Mouse (Mus musculus) right cerebral cortex, postnatal 25 days (tissue): ENCODE data around the gene Yy1.

Experiments used
- DNase-seq: peaks from one replicate; pipeline ENCODE4 v3.0.0; 2022

Gene Yy1

GRCm38 (mm10) chr12:108780108-108780877 lies 12.5 kb upstream of the Yy1 start:
- no peak for DNase-seq

GRCm38 (mm10) chr12:108785161-108785560 lies 7.6 kb upstream of the Yy1 start:
- DNase-seq = no peak

- DNase-seq = no peak
Measured at GRCm38 (mm10) chr12:108787329-108787728, 5.4 kb upstream of the Yy1 start.

GRCm38 (mm10) chr12:108792152-108792545 lies 624 bp upstream of the Yy1 start:
- DNase-seq = peak; percentile 76

- DNase-seq = peak; percentile 25
Measured at GRCm38 (mm10) chr12:108793453-108793941, 724 bp downstream of the Yy1 start.

GRCm38 (mm10) chr12:108794078-108794711 lies 1.4 kb downstream of the Yy1 start:
- peak; percentile 85 for DNase-seq

GRCm38 (mm10) chr12:108794979-108795537 lies 2.3 kb downstream of the Yy1 start:
- DNase-seq = no peak

GRCm38 (mm10) chr12:108801613-108802012 lies 8.8 kb downstream of the Yy1 start:
- DNase-seq = no peak

- DNase-seq = no peak
Measured at GRCm38 (mm10) chr12:108804388-108804787, 11.6 kb downstream of the Yy1 start.

- no peak for DNase-seq
Measured at GRCm38 (mm10) chr12:108808465-108808864, 15.7 kb downstream of the Yy1 start.

- DNase-seq = no peak
Measured at GRCm38 (mm10) chr12:108809771-108810170, 17.0 kb downstream of the Yy1 start.

GRCm38 (mm10) chr12:108810309-108810708 lies 17.5 kb downstream of the Yy1 start:
- no peak for DNase-seq

- DNase-seq = no peak
Measured at GRCm38 (mm10) chr12:108811133-108811532, 18.4 kb downstream of the Yy1 start.

GRCm38 (mm10) chr12:108812463-108812862 lies 19.7 kb downstream of the Yy1 start:
- no peak for DNase-seq

GRCm38 (mm10) chr12:108814470-108814869 lies 21.7 kb downstream of the Yy1 start:
- DNase-seq = no peak

GRCm38 (mm10) chr12:108816569-108816968 lies 23.8 kb downstream of the Yy1 start:
- no peak for DNase-seq

GRCm38 (mm10) chr12:108820461-108820860 lies 27.7 kb downstream of the Yy1 start:
- DNase-seq = no peak

- DNase-seq = no peak
Measured at GRCm38 (mm10) chr12:108823036-108823435, 30.3 kb downstream of the Yy1 start.

GRCm38 (mm10) chr12:108824225-108824874 lies 31.6 kb downstream of the Yy1 start:
- DNase-seq = no peak

- no peak for DNase-seq
Measured at GRCm38 (mm10) chr12:108825561-108826224, 32.9 kb downstream of the Yy1 start.

- no peak for DNase-seq
Measured at GRCm38 (mm10) chr12:108826282-108826957, 33.6 kb downstream of the Yy1 start.

GRCm38 (mm10) chr12:108826958-108827535 lies 34.3 kb downstream of the Yy1 start:
- DNase-seq = no peak
